24 mouse cellular contexts compared by ENCODE assay signal in genomic region chr7:75793654-75794335, GRCm38 (mm10). TPM values are rescaled to one million over a fixed set of nuclear protein-coding genes. Genes with fewer than 3 reads are reported as not detected.
DNase-seq lines count a peak whose midpoint lies in the region; ATAC-seq lines count a peak whose summit lies in the region.
"Had no signal": no experiment of that assay in that cellular context is flagged by ENCODE, and none has a peak within 500 bp of the region (broad histone marks: within the 10 kb centered on the region; RNA-seq: fewer than 3 reads in every experiment).

No protein-coding gene starts in this region.

- H3K27ac ChIP-seq in kidney, embryonic 15.5 days: peak overlapping the region; percentile 27; the same call in 1 of the 2 replicates
- no peak overlapping the region; the same call in 1 of the 2 replicates for H3K27ac ChIP-seq in kidney, embryonic 16.5 days (ENCODE audit: low read length)
- H3K27ac ChIP-seq in midbrain, embryonic 11.5 days (ENCODE audit: low read depth, low read length): no peak overlapping the region
- H3K27ac ChIP-seq: forebrain, embryonic 12.5 days; heart, embryonic 10.5 days; hindbrain, embryonic 12.5 days; limb, embryonic 12.5 days; neural tube, embryonic 13.5 days had no signal

- no peak for ATAC-seq in CD4-positive, CD25-positive, alpha-beta regulatory T cell, adult 4 months
- no peak for ATAC-seq in kidney, embryonic 15.5 days (replicated peaks; ENCODE audit: low FRiP score)
- ATAC-seq in kidney, embryonic 16.5 days (ENCODE audit: low FRiP score, low TSS enrichment): no peak
- 0 out of 2 replicates have a peak, but pooled peaks have one; percentile 2 for ATAC-seq in megakaryocyte progenitor cell, adult 5-6 weeks (replicated peaks; ENCODE audit: poor library complexity)
- ATAC-seq in midbrain, embryonic 11.5 days (ENCODE audit: low FRiP score): no peak
- ATAC-seq: inflammation-experienced regulatory T-cells, adult 6 months had no signal

- no peak overlapping the region for H3K4me2 ChIP-seq in kidney, embryonic 15.5 days
- H3K4me2 ChIP-seq in kidney, embryonic 16.5 days (replicated peaks; ENCODE audit: low read depth, low read length): no peak overlapping the region
- no peak overlapping the region for H3K4me2 ChIP-seq in midbrain, embryonic 11.5 days
- H3K4me2 ChIP-seq: forebrain, embryonic 12.5 days; hindbrain, embryonic 12.5 days; limb, embryonic 12.5 days; neural tube, embryonic 13.5 days had no signal

- peaks cover 32% of the 10 kb centered on the region for H3K4me1 ChIP-seq in kidney, embryonic 15.5 days
- peaks cover 17% of the 10 kb centered on the region for H3K4me1 ChIP-seq in kidney, embryonic 16.5 days (ENCODE audit: insufficient read depth, low read length)
- H3K4me1 ChIP-seq in midbrain, embryonic 11.5 days (ENCODE audit: control insufficient read depth, insufficient read depth, low read length): no peaks in the 10 kb centered on the region

- 38% methylated on average over 3 of the region's 3 CpGs for WGBS in kidney, embryonic 15.5 days
- 43% methylated on average over 3 of the region's 3 CpGs for WGBS in kidney, embryonic 16.5 days
- WGBS in midbrain, embryonic 11.5 days: 73% methylated on average over 3 of the region's 3 CpGs

- DNase-seq in CD4-positive, CD25-positive, alpha-beta regulatory T cell, adult 2 months (ENCODE audit: low read depth, low spot score): peak; percentile 41
- DNase-seq in Muller cell, postnatal 12 days (ENCODE audit: inconsistent ontology term): peak; percentile 32
- DNase-seq in midbrain, embryonic 11.5 days (ENCODE audit: low spot score, missing footprints): no peak
- no peak for DNase-seq in right cerebral cortex, postnatal 25 days
- DNase-seq: adrenal gland, adult 8-10 months; cerebellum, adult 11-12 months; cerebellum, postnatal 25 days; gastrocnemius, postnatal 36 days; kidney, adult 8-10 months; kidney, postnatal 4 days; layer of hippocampus, adult 9-11 months; lung, postnatal 10 days; right cerebral cortex, adult 18-20 months had no signal

- no peaks in the 10 kb centered on the region for H3K27me3 ChIP-seq in kidney, embryonic 15.5 days
- H3K27me3 ChIP-seq in kidney, embryonic 16.5 days (ENCODE audit: insufficient read depth, low read length): no peaks in the 10 kb centered on the region
- H3K27me3 ChIP-seq in midbrain, embryonic 11.5 days (ENCODE audit: control insufficient read depth, insufficient read depth, low read length): no peaks in the 10 kb centered on the region
- H3K27me3 ChIP-seq: forebrain, embryonic 12.5 days; hindbrain, embryonic 12.5 days; limb, embryonic 12.5 days; megakaryocyte, embryonic 14.5 days; neural tube, embryonic 13.5 days had no signal

- H3K4me3 ChIP-seq in kidney, embryonic 15.5 days (replicated peaks): no peak overlapping the region
- no peak overlapping the region for H3K4me3 ChIP-seq in kidney, embryonic 16.5 days (ENCODE audit: low read length)
- no peak overlapping the region for H3K4me3 ChIP-seq in midbrain, embryonic 11.5 days (ENCODE audit: low read depth, low read length)
- H3K4me3 ChIP-seq: forebrain, embryonic 12.5 days; heart, embryonic 10.5 days; hindbrain, embryonic 12.5 days; limb, embryonic 12.5 days; megakaryocyte, embryonic 14.5 days; neural tube, embryonic 13.5 days had no signal

- H3K9ac ChIP-seq in kidney, embryonic 15.5 days: no peak overlapping the region
- H3K9ac ChIP-seq in kidney, embryonic 16.5 days (replicated peaks; ENCODE audit: low read length): no peak overlapping the region
- H3K9ac ChIP-seq in midbrain, embryonic 11.5 days (ENCODE audit: low read length): no peak overlapping the region
- H3K9ac ChIP-seq: forebrain, embryonic 12.5 days; hindbrain, embryonic 12.5 days; limb, embryonic 12.5 days; neural tube, embryonic 13.5 days had no signal

- H3K9me3 ChIP-seq in kidney, embryonic 15.5 days (replicated peaks): no peaks in the 10 kb centered on the region
- no peaks in the 10 kb centered on the region for H3K9me3 ChIP-seq in kidney, embryonic 16.5 days (ENCODE audit: low read length)
- no peaks in the 10 kb centered on the region for H3K9me3 ChIP-seq in midbrain, embryonic 11.5 days (ENCODE audit: control insufficient read depth, low read length)
- H3K9me3 ChIP-seq: forebrain, embryonic 12.5 days; heart, embryonic 10.5 days; hindbrain, embryonic 12.5 days; limb, embryonic 12.5 days; neural tube, embryonic 13.5 days had no signal

- no peaks in the 10 kb centered on the region for H3K36me3 ChIP-seq in kidney, embryonic 15.5 days
- no peaks in the 10 kb centered on the region for H3K36me3 ChIP-seq in kidney, embryonic 16.5 days (ENCODE audit: insufficient read depth, low read length)
- no peaks in the 10 kb centered on the region for H3K36me3 ChIP-seq in midbrain, embryonic 11.5 days (ENCODE audit: control insufficient read depth, insufficient read depth, low read length)
- H3K36me3 ChIP-seq: forebrain, embryonic 12.5 days; heart, embryonic 10.5 days; hindbrain, embryonic 12.5 days; limb, embryonic 12.5 days; neural tube, embryonic 13.5 days had no signal

RNA-seq across cellular contexts. Expression of gene Klhl25, which starts 54.3 kb away (rescaled TPM):
- polyA plus RNA-seq in CD4-positive, CD25-positive, alpha-beta regulatory T cell, adult 4 months (2017; shearing (Covaris generic)): 10 to 100 TPM; 11.1 to 15.7 TPM
- polyA plus RNA-seq in kidney, embryonic 15.5 days (2015; fragmentation: Nextera tagmentation; extraction: Ambion mirVana): 15.4 and 16.9 TPM in 2 replicates
- 19.6 and 20.0 TPM in 2 replicates for polyA plus RNA-seq in kidney, embryonic 16.5 days (2015; fragmentation: Nextera tagmentation; extraction: Ambion mirVana)
- 4.0 and 5.4 TPM in 2 replicates for total RNA-seq in megakaryocyte progenitor cell, adult 5-6 weeks (2015)
- 8.7 and 9.0 TPM in 2 replicates for total RNA-seq in megakaryocyte progenitor cell, adult 5-6 weeks (2017)
- 17.7 and 21.2 TPM in 2 replicates for polyA plus RNA-seq in midbrain, embryonic 11.5 days (2014; fragmentation: Nextera tagmentation; extraction: Ambion mirVana)

Comparison
In these comparisons a context has a peak if more than half of its experiments do, and no peak if none do; other contexts are left out.
1. DNase-seq: peak in CD4-positive, CD25-positive, alpha-beta regulatory T cell, adult 2 months (single experiment) and Muller cell, postnatal 12 days (single experiment); none in midbrain, embryonic 11.5 days (single experiment) and right cerebral cortex, postnatal 25 days (single experiment).